Comparison of ENCODE assay signal across 10 mouse cellular contexts in genomic region chr17:46624598-46624997, GRCm38 (mm10). TPM values are rescaled to one million over a fixed set of nuclear protein-coding genes. Genes with fewer than 3 reads are reported as not detected.
A peak's percentile ranks its signal among the peaks of the same experiment; 100 is the strongest.
DNase-seq lines count a peak whose midpoint lies in the region; ATAC-seq and TF ChIP-seq lines count a peak whose summit lies in the region.
"Had no signal": no experiment of that assay in that cellular context is flagged by ENCODE, and none has a peak within 500 bp of the region (broad histone marks: within the 10 kb centered on the region; RNA-seq: fewer than 3 reads in every experiment).

No protein-coding gene starts in this region.

- DNase-seq in gastrocnemius, adult 2 months = no peak
- DNase-seq in gastrocnemius, adult 8-10 months (ENCODE audit: low spot score in 2 of 2) = no peak
- no peak for DNase-seq in lung, postnatal 0 days (ENCODE audit: low spot score)
- DNase-seq in lung, adult 2 months = no peak
- no peak for DNase-seq in frontal cortex, postnatal 10 days (ENCODE audit: low spot score in 2 of 2)
- no peak for DNase-seq in cerebellum, adult 2 months
- DNase-seq: thymus, postnatal 14 days had no signal

- no peaks in the 10 kb centered on the region for H3K9me3 ChIP-seq in lung, postnatal 0 days (ENCODE audit: low read length)
- no peaks in the 10 kb centered on the region for H3K9me3 ChIP-seq in hindbrain, embryonic 16.5 days (ENCODE audit: control insufficient read depth, low read length)
- no peaks in the 10 kb centered on the region for H3K9me3 ChIP-seq in neural tube, embryonic 15.5 days (replicated peaks)

- intact Hi-C loops in gastrocnemius, adult 2 months (cut with DNase I) = no loop called here

- peak overlapping the region; percentile 40 for H3K4me2 ChIP-seq in lung, postnatal 0 days (replicated peaks; ENCODE audit: low read depth, low read length)
- no peak overlapping the region; the same call in 1 of the 2 replicates for H3K4me2 ChIP-seq in hindbrain, embryonic 16.5 days (ENCODE audit: low read length)
- peak overlapping the region; percentile 32 for H3K4me2 ChIP-seq in neural tube, embryonic 15.5 days

- TF ChIP-seq EP300 in lung, postnatal 0 days (IDR thresholded peaks at IDR 0.05) = no peak

- no peaks in the 10 kb centered on the region for H3K36me3 ChIP-seq in lung, postnatal 0 days (ENCODE audit: insufficient read depth, low read length)
- no peaks in the 10 kb centered on the region for H3K36me3 ChIP-seq in hindbrain, embryonic 16.5 days (ENCODE audit: control insufficient read depth, insufficient read depth, low read length)
- no peaks in the 10 kb centered on the region for H3K36me3 ChIP-seq in neural tube, embryonic 15.5 days

- WGBS in lung, postnatal 0 days = 46% methylated on average over 12 of the region's 12 CpGs
- 48% methylated on average over 12 of the region's 12 CpGs for WGBS in lung, adult 2 months
- 65% methylated on average over 12 of the region's 12 CpGs for WGBS in hindbrain, embryonic 16.5 days
- 56% methylated on average over 12 of the region's 12 CpGs for WGBS in neural tube, embryonic 15.5 days
- WGBS in cerebellum, adult 2 months = 55% methylated on average over 12 of the region's 12 CpGs

- peak overlapping the region; percentile 32 for H3K27ac ChIP-seq in gastrocnemius, adult 2 months
- peak overlapping the region; percentile 77 for H3K27ac ChIP-seq in lung, postnatal 0 days (ENCODE audit: low read length)
- H3K27ac ChIP-seq in hindbrain, embryonic 16.5 days (ENCODE audit: low read depth, low read length) = no peak overlapping the region
- 0 out of 2 replicates have a peak overlapping the region, but pooled peaks have one; percentile 48 for H3K27ac ChIP-seq in neural tube, embryonic 15.5 days (replicated peaks)
- H3K27ac ChIP-seq in cerebellum, adult 2 months (ENCODE audit: insufficient read depth, low read length) = no peak overlapping the region
- H3K27ac ChIP-seq: liver, embryonic 14.5 days had no signal

- H3K4me3 ChIP-seq in gastrocnemius, adult 2 months = no peak overlapping the region
- peak overlapping the region; percentile 0; the same call in 1 of the 2 replicates for H3K4me3 ChIP-seq in lung, postnatal 0 days (ENCODE audit: low read depth, low read length)
- H3K4me3 ChIP-seq in lung, adult 2 months (replicated peaks; ENCODE audit: extremely low read depth, low read depth, low read length) = no peak overlapping the region
- H3K4me3 ChIP-seq in hindbrain, embryonic 16.5 days (ENCODE audit: low read length) = no peak overlapping the region
- no peak overlapping the region for H3K4me3 ChIP-seq in neural tube, embryonic 15.5 days (replicated peaks)
- no peak overlapping the region for H3K4me3 ChIP-seq in cerebellum, adult 2 months (replicated peaks; ENCODE audit: insufficient read depth, low read depth, low read length)

- no peak for TF ChIP-seq CTCF in gastrocnemius, adult 2 months (IDR thresholded peaks at IDR 0.05)
- TF ChIP-seq CTCF in lung, postnatal 0 days (IDR thresholded peaks at IDR 0.05) = no peak
- no peak for TF ChIP-seq CTCF in lung, adult 2 months (IDR thresholded peaks at IDR 0.05; ENCODE audit: insufficient read depth, low read length)
- no peak for TF ChIP-seq CTCF in cerebellum, adult 2 months (IDR thresholded peaks at IDR 0.05; ENCODE audit: borderline replicate concordance, insufficient read depth, low read depth, low read length)

- H3K9ac ChIP-seq in lung, postnatal 0 days (replicated peaks; ENCODE audit: low read depth) = no peak overlapping the region
- peak overlapping the region; percentile 11; the same call in 1 of the 2 replicates for H3K9ac ChIP-seq in hindbrain, embryonic 16.5 days (ENCODE audit: low read depth, low read length)
- H3K9ac ChIP-seq in neural tube, embryonic 15.5 days (replicated peaks) = no peak overlapping the region
- H3K9ac ChIP-seq: liver, embryonic 14.5 days had no signal

- H3K4me1 ChIP-seq in lung, postnatal 0 days (ENCODE audit: insufficient read depth, low read depth, low read length) = peaks cover 46% of the 10 kb centered on the region; the same call in 1 of the 2 replicates
- H3K4me1 ChIP-seq in lung, adult 2 months (ENCODE audit: control insufficient read depth, insufficient read depth, low read length) = peaks cover 15% of the 10 kb centered on the region
- H3K4me1 ChIP-seq in hindbrain, embryonic 16.5 days (ENCODE audit: control insufficient read depth, insufficient read depth, low read depth, low read length) = peaks cover 31% of the 10 kb centered on the region
- H3K4me1 ChIP-seq in neural tube, embryonic 15.5 days = peaks cover 82% of the 10 kb centered on the region
- H3K4me1 ChIP-seq in cerebellum, adult 2 months (ENCODE audit: control insufficient read depth, insufficient read depth, low read length) = peaks cover 14% of the 10 kb centered on the region

- ATAC-seq in lung, postnatal 0 days = no peak
- ATAC-seq in hindbrain, embryonic 16.5 days = no peak
- no peak for ATAC-seq in neural tube, embryonic 15.5 days (ENCODE audit: low FRiP score)

- H3K27me3 ChIP-seq in lung, postnatal 0 days (replicated peaks; ENCODE audit: insufficient read depth, low read length) = no peaks in the 10 kb centered on the region
- no peaks in the 10 kb centered on the region for H3K27me3 ChIP-seq in hindbrain, embryonic 16.5 days (replicated peaks; ENCODE audit: control insufficient read depth, insufficient read depth, low read length)
- H3K27me3 ChIP-seq in neural tube, embryonic 15.5 days (replicated peaks) = no peaks in the 10 kb centered on the region
- no peaks in the 10 kb centered on the region for H3K27me3 ChIP-seq in cerebellum, adult 2 months (ENCODE audit: control insufficient read depth, insufficient read depth, low read length)

- TF ChIP-seq POLR2A in lung, adult 2 months (IDR thresholded peaks at IDR 0.05; ENCODE audit: borderline replicate concordance, extremely low read depth, low read depth, low read length) = no peak
- no peak for TF ChIP-seq POLR2A in cerebellum, adult 2 months (IDR thresholded peaks at IDR 0.05; ENCODE audit: borderline replicate concordance, insufficient read depth, low read length)

RNA-seq across cellular contexts. Expression of gene Ptk7, which starts 4.7 kb away (rescaled TPM):
- under 1 TPM; 0.28 to 0.78 TPM for total RNA-seq in gastrocnemius, adult 2 months (2021)
- under 1 TPM; 0.15 to 0.38 (median 0.30) TPM for total RNA-seq in gastrocnemius, adult 8-10 months (2022)
- polyA plus RNA-seq in lung, postnatal 0 days (2015; fragmentation: Nextera tagmentation; extraction: Ambion mirVana) = 73.2 and 75.8 TPM in 2 replicates
- 52.6 and 57.3 TPM in 2 replicates for polyA plus RNA-seq in lung, adult 2 months (2012; rRNA removed)
- polyA plus RNA-seq in hindbrain, embryonic 16.5 days (2015; fragmentation: Nextera tagmentation; extraction: Ambion mirVana) = 25.9 and 36.1 TPM in 2 replicates
- polyA plus RNA-seq in neural tube, embryonic 15.5 days (2015; fragmentation: Nextera tagmentation; extraction: Ambion mirVana) = 29.3 and 41.7 TPM in 2 replicates
- 5.5 and 5.9 TPM in 2 replicates for polyA plus RNA-seq in cerebellum, adult 2 months (2012; rRNA removed)

RNA-seq across cellular contexts. Expression of gene Klc4, which starts 21.2 kb away (rescaled TPM):
- 10 to 100 TPM; 10.9 to 13.1 TPM for total RNA-seq in gastrocnemius, adult 2 months (2021)
- total RNA-seq in gastrocnemius, adult 8-10 months (2022) = 10 to 100 TPM; 13.2 to 14.4 (median 13.5) TPM
- polyA plus RNA-seq in lung, postnatal 0 days (2015; fragmentation: Nextera tagmentation; extraction: Ambion mirVana) = 36.5 and 38.4 TPM in 2 replicates
- polyA plus RNA-seq in lung, adult 2 months (2012; rRNA removed) = 22.6 and 24.1 TPM in 2 replicates
- 32.3 and 34.1 TPM in 2 replicates for polyA plus RNA-seq in hindbrain, embryonic 16.5 days (2015; fragmentation: Nextera tagmentation; extraction: Ambion mirVana)
- 31.8 and 32.3 TPM in 2 replicates for polyA plus RNA-seq in neural tube, embryonic 15.5 days (2015; fragmentation: Nextera tagmentation; extraction: Ambion mirVana)
- 28.1 and 29.8 TPM in 2 replicates for polyA plus RNA-seq in cerebellum, adult 2 months (2012; rRNA removed)

RNA-seq across cellular contexts. Expression of gene Mrpl2, which starts 21.4 kb away (rescaled TPM):
- total RNA-seq in gastrocnemius, adult 2 months (2021) = 100 to 1,000 TPM in 1 of 2 experiments, 10 to 100 TPM in 1; 82.7 to 120 TPM
- 100 to 1,000 TPM in 2 of 4 experiments, 10 to 100 TPM in 2; 88.6 to 106 (median 98.1) TPM for total RNA-seq in gastrocnemius, adult 8-10 months (2022)
- polyA plus RNA-seq in lung, postnatal 0 days (2015; fragmentation: Nextera tagmentation; extraction: Ambion mirVana) = 69.2 and 88.6 TPM in 2 replicates
- 52.1 and 61.5 TPM in 2 replicates for polyA plus RNA-seq in lung, adult 2 months (2012; rRNA removed)
- 64.5 and 73.7 TPM in 2 replicates for polyA plus RNA-seq in hindbrain, embryonic 16.5 days (2015; fragmentation: Nextera tagmentation; extraction: Ambion mirVana)
- polyA plus RNA-seq in neural tube, embryonic 15.5 days (2015; fragmentation: Nextera tagmentation; extraction: Ambion mirVana) = 64.9 and 80.5 TPM in 2 replicates
- 67.5 and 68.2 TPM in 2 replicates for polyA plus RNA-seq in cerebellum, adult 2 months (2012; rRNA removed)

RNA-seq across cellular contexts. Expression of gene Cul7, which starts 25.5 kb away (rescaled TPM):
- total RNA-seq in gastrocnemius, adult 2 months (2021) = 1 to 10 TPM; 2.9 to 5.6 TPM
- total RNA-seq in gastrocnemius, adult 8-10 months (2022) = 1 to 10 TPM; 2.7 to 3.7 (median 3.0) TPM
- polyA plus RNA-seq in lung, postnatal 0 days (2015; fragmentation: Nextera tagmentation; extraction: Ambion mirVana) = 21.8 and 22.1 TPM in 2 replicates
- polyA plus RNA-seq in lung, adult 2 months (2012; rRNA removed) = 40.1 and 45.7 TPM in 2 replicates
- polyA plus RNA-seq in hindbrain, embryonic 16.5 days (2015; fragmentation: Nextera tagmentation; extraction: Ambion mirVana) = 39.9 and 45.4 TPM in 2 replicates
- polyA plus RNA-seq in neural tube, embryonic 15.5 days (2015; fragmentation: Nextera tagmentation; extraction: Ambion mirVana) = 37.1 and 40.1 TPM in 2 replicates
- 43.3 and 44.5 TPM in 2 replicates for polyA plus RNA-seq in cerebellum, adult 2 months (2012; rRNA removed)

RNA-seq across cellular contexts. Expression of gene Rrp36, which starts 49.6 kb away (rescaled TPM):
- 10 to 100 TPM in 1 of 2 experiments, 1 to 10 TPM in 1; 7.9 to 12.6 TPM for total RNA-seq in gastrocnemius, adult 2 months (2021)
- 10 to 100 TPM in 1 of 4 experiments, 1 to 10 TPM in 3; 8.7 to 10.7 (median 9.2) TPM for total RNA-seq in gastrocnemius, adult 8-10 months (2022)
- 35.2 and 38.5 TPM in 2 replicates for polyA plus RNA-seq in lung, postnatal 0 days (2015; fragmentation: Nextera tagmentation; extraction: Ambion mirVana)
- 27.3 and 30.8 TPM in 2 replicates for polyA plus RNA-seq in lung, adult 2 months (2012; rRNA removed)
- polyA plus RNA-seq in hindbrain, embryonic 16.5 days (2015; fragmentation: Nextera tagmentation; extraction: Ambion mirVana) = 51.4 and 54.8 TPM in 2 replicates
- polyA plus RNA-seq in neural tube, embryonic 15.5 days (2015; fragmentation: Nextera tagmentation; extraction: Ambion mirVana) = 53.5 and 59.1 TPM in 2 replicates
- 32.3 and 33.0 TPM in 2 replicates for polyA plus RNA-seq in cerebellum, adult 2 months (2012; rRNA removed)

Comparison
In these comparisons a context has a peak if more than half of its experiments do, and no peak if none do; other contexts are left out.
1. H3K27ac ChIP-seq: peak in gastrocnemius, adult 2 months (single experiment), lung, postnatal 0 days (single experiment) and neural tube, embryonic 15.5 days (single experiment); none in hindbrain, embryonic 16.5 days (single experiment) and cerebellum, adult 2 months (single experiment).